Mouse (Mus musculus) intestine, postnatal 0 days (tissue): ENCODE measurements around the gene 4933407L21Rik. TPM values are rescaled to one million over a fixed set of nuclear protein-coding genes. Genes with fewer than 3 reads are reported as not detected.

Experiments used
- ATAC-seq: fragments of 200-750 bp; cut with Nextera tagmentation; 2 replicates; pipeline ENCODE4 v1.8.0; 2017; ENCODE audit warnings: mild to moderate bottlenecking, moderate TSS enrichment, moderate library complexity
- H3K27ac ChIP-seq: fragments of 300-500 bp; sonication (generic); 2 replicates; pipeline ENCODE4 v1.5.1; 2014; ENCODE audit warnings: mild to moderate bottlenecking, low read depth, low read length, moderate library complexity
- H3K27me3 ChIP-seq: fragments of 300-500 bp; sonication (generic); replicated peaks from 2 replicates; pipeline ENCODE4 v1.6.1; 2014; ENCODE audit warnings: low read length, mixed read lengths; ENCODE audit not compliant: control insufficient read depth, insufficient read depth
- H3K36me3 ChIP-seq: fragments of 300-500 bp; sonication (generic); 2 replicates; pipeline ENCODE4 v1.6.1; 2014; ENCODE audit warnings: mild to moderate bottlenecking, moderate library complexity; ENCODE audit not compliant: control insufficient read depth, insufficient read depth
- H3K4me1 ChIP-seq: fragments of 300-500 bp; sonication (generic); replicated peaks from 2 replicates; pipeline ENCODE4 v1.6.1; 2014; ENCODE audit warnings: antibody characterized with exemption, low read length, mixed read lengths; ENCODE audit not compliant: control insufficient read depth, insufficient read depth
- H3K4me2 ChIP-seq: fragments of 300-500 bp; sonication (generic); replicated peaks from 2 replicates; pipeline ENCODE4 v1.6.1; 2014; ENCODE audit warnings: low read depth, mild to moderate bottlenecking, moderate library complexity
- H3K4me3 ChIP-seq: fragments of 300-500 bp; sonication (generic); 2 replicates; pipeline ENCODE4 v1.5.1; 2014; ENCODE audit warnings: low read depth, low read length
- H3K9ac ChIP-seq: fragments of 300-500 bp; sonication (generic); 2 replicates; pipeline ENCODE4 v1.6.1; 2014; ENCODE audit warnings: mild to moderate bottlenecking, low read depth, low read length
- H3K9me3 ChIP-seq: fragments of 300-500 bp; sonication (generic); 2 replicates; pipeline ENCODE4 v1.6.1; 2016; ENCODE audit warnings: mixed run types; ENCODE audit not compliant: control insufficient read depth
- CTCF ChIP-seq: sonication (generic); IDR thresholded peaks from 2 replicates; pipeline ENCODE4 v1.5.1; 2016; ENCODE audit warnings: low read depth, mild to moderate bottlenecking, control low read depth, antibody characterized with exemption, moderate library complexity
- WGBS: fragments of 180-500 bp; shearing (Covaris S2); extraction: QIAGEN DNeasy Blood & Tissue Kit; methylation state at CpG from one replicate; pipeline ENCODE4 v1.1.7; 2014; 5-methylcytosine and 5-hydroxymethylcytosine counted together
- polyA plus RNA-seq: library from polyadenylated mRNA; unstranded; fragments of >200 nt; fragmentation: Nextera tagmentation; extraction: Ambion mirVana; gene quantifications from 2 replicates; pipeline ENCODE4 v1.2.1, GENCODE M21; 2015

The 4933407L21Rik gene
- polyA plus RNA-seq, 1 experiment from 2014 or later, result 0.13 TPM

GRCm38 (mm10) chr1:85900521-85901333 lies 27.6 kb upstream of the 4933407L21Rik start:
- no peak for ATAC-seq
- H3K27me3 ChIP-seq, result no peaks in the 10 kb centered on the region
- H3K9me3 ChIP-seq, result no peaks in the 10 kb centered on the region
- no peak overlapping the region for H3K4me2 ChIP-seq
- TF ChIP-seq CTCF, result no peak
- 0 out of 2 replicates have a peak, but pooled peaks cover 10% of the 10 kb centered on the region for H3K4me1 ChIP-seq
- WGBS, result 63% methylated on average over 7 of the region's 7 CpGs
- H3K4me3 ChIP-seq, result no peak overlapping the region
- no peak overlapping the region for H3K27ac ChIP-seq
- H3K9ac ChIP-seq, result no peak overlapping the region
- peaks cover 30% of the 10 kb centered on the region for H3K36me3 ChIP-seq

DNA sequence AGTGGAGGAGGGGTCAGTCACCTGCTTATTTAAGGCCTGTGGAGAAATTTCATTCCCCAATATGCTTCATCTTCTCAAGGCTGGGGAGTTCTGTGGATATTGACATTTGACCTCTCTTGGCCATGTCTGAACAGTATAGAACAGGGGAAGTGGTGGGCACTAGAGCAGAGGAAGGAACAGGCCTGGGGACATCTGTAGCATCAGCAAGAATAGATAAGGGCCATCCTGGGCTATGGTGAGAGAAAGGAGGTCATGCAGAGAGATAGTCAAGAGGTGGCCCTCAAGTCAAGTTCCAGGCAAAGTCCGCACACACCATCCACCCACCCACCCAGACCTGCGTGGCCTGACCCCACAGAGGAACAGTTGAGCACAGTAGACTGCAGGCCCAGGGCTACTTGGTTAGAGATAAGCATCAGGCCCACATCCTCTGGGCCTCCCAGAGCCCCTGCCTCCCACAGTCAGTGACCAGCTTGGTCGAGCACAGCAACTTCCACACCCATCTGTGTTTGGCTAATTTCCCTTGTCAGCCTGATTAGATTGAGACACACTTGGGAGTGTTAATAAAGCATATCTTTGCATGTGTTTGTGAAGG lies 26.7 kb upstream of the 4933407L21Rik start:
- no peak overlapping the region for H3K4me3 ChIP-seq
- no peaks in the 10 kb centered on the region for H3K27me3 ChIP-seq
- H3K4me2 ChIP-seq, result no peak overlapping the region
- WGBS, result 50% methylated on average over 3 of the region's 3 CpGs
- H3K4me1 ChIP-seq, result 0 out of 2 replicates have a peak, but pooled peaks cover 5% of the 10 kb centered on the region
- H3K9ac ChIP-seq, result no peak overlapping the region
- no peaks in the 10 kb centered on the region for H3K9me3 ChIP-seq
- no peak for TF ChIP-seq CTCF
- H3K36me3 ChIP-seq, result peaks cover 39% of the 10 kb centered on the region
- no peak overlapping the region for H3K27ac ChIP-seq
- no peak for ATAC-seq

GRCm38 (mm10) chr1:85902108-85902561 lies 26.1 kb upstream of the 4933407L21Rik start:
- Histone ChIP-seq H3K9ac (no peak overlapping the region), H3K36me3 (peaks cover 44% of the 10 kb centered on the region), H3K4me3 (no peak overlapping the region), H3K4me1 (0 out of 2 replicates have a peak, but pooled peaks cover 5% of the 10 kb centered on the region), H3K4me2 (no peak overlapping the region), H3K9me3 (no peaks in the 10 kb centered on the region), H3K27ac (no peak overlapping the region), H3K27me3 (no peaks in the 10 kb centered on the region)
- TF ChIP-seq CTCF, result no peak
- no peak for ATAC-seq
- 39% methylated on average over 7 of the region's 7 CpGs for WGBS

- no peak overlapping the region for H3K27ac ChIP-seq
- H3K9me3 ChIP-seq, result no peaks in the 10 kb centered on the region
- WGBS, result 91% methylated on average over 12 of the region's 12 CpGs
- ATAC-seq, result no peak
- no peaks in the 10 kb centered on the region for H3K4me1 ChIP-seq
- H3K36me3 ChIP-seq, result peaks cover 56% of the 10 kb centered on the region
- H3K9ac ChIP-seq, result no peak overlapping the region
- no peak overlapping the region for H3K4me3 ChIP-seq
- no peaks in the 10 kb centered on the region for H3K27me3 ChIP-seq
- no peak for TF ChIP-seq CTCF
- H3K4me2 ChIP-seq, result no peak overlapping the region
Measured at GRCm38 (mm10) chr1:85906892-85907291, 21.4 kb upstream of the 4933407L21Rik start.

GRCm38 (mm10) chr1:85908754-85909590 lies 19.3 kb upstream of the 4933407L21Rik start:
- H3K27me3 ChIP-seq, result no peaks in the 10 kb centered on the region
- H3K27ac ChIP-seq, result no peak overlapping the region
- H3K4me1 ChIP-seq, result no peaks in the 10 kb centered on the region
- no peak overlapping the region for H3K9ac ChIP-seq
- ATAC-seq, result 0 out of 2 replicates have a peak, but pooled peaks have one; percentile 22
- 34% methylated on average over 13 of the region's 13 CpGs for WGBS
- no peak overlapping the region for H3K4me3 ChIP-seq
- no peak for TF ChIP-seq CTCF
- H3K9me3 ChIP-seq, result no peaks in the 10 kb centered on the region
- peaks cover 44% of the 10 kb centered on the region for H3K36me3 ChIP-seq
- no peak overlapping the region for H3K4me2 ChIP-seq
